Mouse (Mus musculus) neural tube, embryonic 15.5 days (tissue): ENCODE measurements around the gene Aspdh. TPM values are rescaled to one million over a fixed set of nuclear protein-coding genes. Genes with fewer than 3 reads are reported as not detected.
A peak's percentile ranks its signal among the peaks of the same experiment; 100 is the strongest.

Source experiments
- ATAC-seq: fragments of 200-750 bp; cut with Nextera tagmentation; 2 replicates; pipeline ENCODE4 v1.8.0; 2017; ENCODE audit warnings: mild to moderate bottlenecking, moderate TSS enrichment, moderate library complexity; ENCODE audit not compliant: low FRiP score
- H3K27ac ChIP-seq: fragments of 300-500 bp; sonication (generic); replicated peaks from 2 replicates; pipeline ENCODE4 v1.5.1; 2015; ENCODE audit warnings: mild to moderate bottlenecking, inconsistent platforms
- H3K27me3 ChIP-seq: fragments of 300-500 bp; sonication (generic); replicated peaks from 2 replicates; pipeline ENCODE4 v1.6.1; 2015; ENCODE audit warnings: inconsistent platforms
- H3K36me3 ChIP-seq: fragments of 300-500 bp; sonication (generic); 2 replicates; pipeline ENCODE4 v1.6.1; 2015; ENCODE audit warnings: inconsistent platforms
- H3K4me1 ChIP-seq: fragments of 300-500 bp; sonication (generic); 2 replicates; pipeline ENCODE4 v1.6.1; 2015; ENCODE audit warnings: inconsistent platforms
- H3K4me2 ChIP-seq: fragments of 300-500 bp; sonication (generic); 2 replicates; pipeline ENCODE4 v1.6.1; 2015; ENCODE audit warnings: inconsistent platforms, mild to moderate bottlenecking, moderate library complexity
- H3K4me3 ChIP-seq: fragments of 300-500 bp; sonication (generic); replicated peaks from 2 replicates; pipeline ENCODE4 v1.5.1; 2015; ENCODE audit warnings: mild to moderate bottlenecking, inconsistent platforms
- H3K9ac ChIP-seq: fragments of 300-500 bp; sonication (generic); replicated peaks from 2 replicates; pipeline ENCODE4 v1.6.1; 2015; ENCODE audit warnings: mild to moderate bottlenecking, inconsistent platforms
- H3K9me3 ChIP-seq: fragments of 300-500 bp; sonication (generic); replicated peaks from 2 replicates; pipeline ENCODE4 v1.6.1; 2016; ENCODE audit warnings: inconsistent platforms
- WGBS: fragments of 180-500 bp; shearing (Covaris S2); methylation state at CpG from one replicate; pipeline ENCODE4 v1.1.7; 2015; ENCODE audit warnings: mixed read lengths; 5-methylcytosine and 5-hydroxymethylcytosine counted together
- polyA plus RNA-seq: library from polyadenylated mRNA; unstranded; fragments of >200 nt; fragmentation: Nextera tagmentation; extraction: Ambion mirVana; gene quantifications from 2 replicates; pipeline ENCODE4 v1.2.1, GENCODE M21; 2015

The Aspdh gene
- polyA plus RNA-seq = 2.2 and 4.2 TPM in 2 replicates

DNA sequence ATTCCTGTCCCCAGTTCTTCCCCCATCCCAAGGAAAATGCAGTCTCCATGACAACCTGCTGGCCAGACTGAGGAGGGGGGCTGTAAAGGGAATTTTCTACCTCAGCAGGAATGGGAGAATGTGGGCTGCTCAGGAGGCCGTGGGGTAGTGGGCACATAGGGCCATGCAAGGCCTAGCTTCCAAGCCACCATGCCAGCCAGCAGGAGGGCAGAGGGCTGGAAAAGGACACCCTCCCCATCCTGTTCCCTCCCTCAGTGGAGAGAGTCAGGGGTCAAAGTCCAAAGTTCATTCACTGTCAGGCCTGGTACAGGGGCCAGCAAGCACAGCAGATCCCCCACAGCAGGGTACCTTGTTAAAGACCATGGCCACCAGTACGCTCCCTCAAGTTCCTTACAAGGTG is at the start of gene Aspdh:
Gene Aspdh, plus strand, starts transcription at position 281 of the 400 bp plus-strand sequence.
- peak within 1 kb of the TSS; percentile 91 for H3K27ac ChIP-seq
- H3K4me3 ChIP-seq = no peak within 1 kb of the TSS
- 0 out of 2 replicates have a peak within 1 kb of the TSS, but pooled peaks have one; percentile 17 for H3K9ac ChIP-seq
- H3K27me3 ChIP-seq = no peaks in the 10 kb centered on the region; the same call in 1 of the 2 replicates
- no peak for ATAC-seq
- H3K4me2 ChIP-seq = no peak within 1 kb of the TSS
- H3K9me3 ChIP-seq = no peaks in the 10 kb centered on the region
- 29% methylated on average over 2 of the region's 2 CpGs for WGBS
- peaks cover 38% of the 10 kb centered on the region for H3K36me3 ChIP-seq
- H3K4me1 ChIP-seq = peaks cover 61% of the 10 kb centered on the region

DNA sequence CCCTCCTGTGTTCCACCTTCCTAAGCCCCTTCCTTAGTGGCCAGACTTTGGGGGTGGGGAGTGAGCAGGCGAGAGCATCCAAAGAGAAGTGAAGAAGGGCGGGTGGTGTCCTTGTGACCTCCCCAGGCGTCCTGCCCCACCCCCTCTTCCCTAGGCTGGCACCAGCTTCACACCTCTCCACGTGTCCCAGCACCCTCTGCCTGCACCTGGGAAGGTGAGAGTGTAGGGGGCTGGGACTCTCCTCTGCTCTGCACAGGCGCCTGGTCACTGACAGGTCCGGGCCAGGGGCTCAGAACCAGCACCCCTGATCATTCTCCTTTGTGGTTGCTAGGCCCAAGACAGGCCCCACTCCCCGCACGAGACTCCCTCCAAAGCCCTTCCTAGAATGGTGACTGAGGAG is 37.5 kb upstream of the Aspdh start:
- WGBS = 16% methylated on average over 8 of the region's 8 CpGs
- H3K9me3 ChIP-seq = no peaks in the 10 kb centered on the region
- no peak for ATAC-seq

DNA sequence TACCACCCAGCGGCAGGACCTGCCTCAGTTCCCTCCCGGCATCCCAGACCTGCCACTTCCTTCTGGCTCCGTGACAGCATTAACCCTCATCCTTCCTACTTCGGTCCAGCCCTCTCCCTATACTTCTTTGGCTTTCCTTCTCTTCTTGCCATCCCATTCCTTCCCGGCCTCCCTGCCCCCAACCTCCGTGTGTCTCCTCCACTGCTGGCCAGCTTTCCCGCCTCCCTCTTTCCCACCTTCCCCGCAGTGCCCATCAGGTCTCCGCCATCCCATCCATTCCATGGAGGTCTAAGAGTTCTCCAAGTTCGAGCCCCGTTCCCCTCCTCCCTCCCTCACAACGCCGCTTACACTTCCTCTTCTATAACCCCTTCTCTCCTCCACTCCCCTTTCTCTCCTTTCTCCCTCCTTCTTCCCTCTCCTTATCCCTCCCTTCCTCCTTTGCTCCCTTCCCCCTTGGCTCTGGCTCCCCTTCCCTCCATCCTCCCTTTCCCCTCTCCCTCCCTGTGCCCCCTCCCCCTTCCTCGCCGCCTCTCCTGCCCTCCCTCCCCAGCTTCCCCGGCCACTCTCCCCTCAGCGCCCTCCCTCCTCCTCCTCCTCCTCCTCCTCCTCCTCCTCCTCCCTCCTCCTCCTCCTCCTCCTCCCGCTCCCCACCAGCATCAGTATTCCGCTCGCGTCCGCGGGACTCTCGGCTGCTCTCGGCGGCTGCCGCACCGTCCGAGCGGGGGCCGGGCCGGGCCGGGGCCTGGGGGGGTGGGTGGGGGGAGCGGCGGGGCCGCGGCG is 36.8 kb upstream of the Aspdh start:
- Histone ChIP-seq H3K4me1 (peaks cover 56% of the 10 kb centered on the region), H3K36me3 (no peaks in the 10 kb centered on the region), H3K27ac (peak overlapping the region; percentile 99), H3K4me2 (peak overlapping the region; percentile 92), H3K9me3 (no peaks in the 10 kb centered on the region), H3K9ac (peak overlapping the region; percentile 95), H3K4me3 (peak overlapping the region; percentile 81), H3K27me3 (no peaks in the 10 kb centered on the region)
- ATAC-seq = peak; percentile 46
- 0% methylated on average over 18 of the region's 38 CpGs for WGBS

More for the DNA sequence above, 37.5 kb upstream of the Aspdh start:
- H3K4me3 ChIP-seq = peak overlapping the region; percentile 81
- H3K36me3 ChIP-seq = no peaks in the 10 kb centered on the region
- H3K27ac ChIP-seq = peak overlapping the region; percentile 99
- H3K4me1 ChIP-seq = peaks cover 49% of the 10 kb centered on the region
- H3K9ac ChIP-seq = peak overlapping the region; percentile 37
- no peaks in the 10 kb centered on the region for H3K27me3 ChIP-seq
- peak overlapping the region; percentile 92 for H3K4me2 ChIP-seq

DNA sequence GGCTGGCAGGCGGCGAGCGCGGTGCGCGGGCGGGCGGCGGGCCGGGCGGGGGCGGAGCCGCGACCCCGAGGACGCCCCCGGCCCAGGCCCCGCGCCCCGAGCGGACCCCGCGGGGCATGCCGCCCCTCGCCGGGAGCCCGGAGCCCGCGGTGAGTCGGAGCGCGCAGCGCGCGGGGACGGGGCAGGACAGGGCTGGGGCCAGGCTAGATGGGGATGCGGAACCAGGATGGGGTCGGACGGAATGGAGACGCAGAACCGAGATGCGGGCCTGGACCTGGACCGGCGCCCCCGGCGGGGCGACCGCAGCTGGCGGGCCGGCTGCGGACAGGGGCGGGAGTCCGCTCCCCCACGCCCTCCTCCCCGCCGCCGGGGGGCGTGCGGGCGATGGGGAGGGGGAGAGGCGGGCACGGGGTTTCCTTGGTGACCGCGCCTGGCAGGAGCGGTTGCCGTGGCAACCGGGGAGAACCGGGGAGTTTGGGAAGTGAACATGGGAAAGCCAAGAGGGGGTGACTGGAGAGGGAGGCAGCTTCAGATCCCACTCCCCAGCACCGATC is 36.1 kb upstream of the Aspdh start, which contains the start of gene Lrrc4b:
Gene Lrrc4b, plus strand, starts transcription at position 51 of the 554 bp plus-strand sequence.
- Histone ChIP-seq H3K4me1 (peaks cover 61% of the 10 kb centered on the region), H3K36me3 (no peaks in the 10 kb centered on the region), H3K4me2 (peak within 1 kb of the TSS; percentile 92), H3K9ac (peak within 1 kb of the TSS; percentile 95), H3K4me3 (peak within 1 kb of the TSS; percentile 81), H3K9me3 (no peaks in the 10 kb centered on the region), H3K27me3 (no peaks in the 10 kb centered on the region), H3K27ac (peak within 1 kb of the TSS; percentile 99)
- 2% methylated on average over 43 of the region's 69 CpGs for WGBS
- peak; percentile 53 for ATAC-seq

DNA sequence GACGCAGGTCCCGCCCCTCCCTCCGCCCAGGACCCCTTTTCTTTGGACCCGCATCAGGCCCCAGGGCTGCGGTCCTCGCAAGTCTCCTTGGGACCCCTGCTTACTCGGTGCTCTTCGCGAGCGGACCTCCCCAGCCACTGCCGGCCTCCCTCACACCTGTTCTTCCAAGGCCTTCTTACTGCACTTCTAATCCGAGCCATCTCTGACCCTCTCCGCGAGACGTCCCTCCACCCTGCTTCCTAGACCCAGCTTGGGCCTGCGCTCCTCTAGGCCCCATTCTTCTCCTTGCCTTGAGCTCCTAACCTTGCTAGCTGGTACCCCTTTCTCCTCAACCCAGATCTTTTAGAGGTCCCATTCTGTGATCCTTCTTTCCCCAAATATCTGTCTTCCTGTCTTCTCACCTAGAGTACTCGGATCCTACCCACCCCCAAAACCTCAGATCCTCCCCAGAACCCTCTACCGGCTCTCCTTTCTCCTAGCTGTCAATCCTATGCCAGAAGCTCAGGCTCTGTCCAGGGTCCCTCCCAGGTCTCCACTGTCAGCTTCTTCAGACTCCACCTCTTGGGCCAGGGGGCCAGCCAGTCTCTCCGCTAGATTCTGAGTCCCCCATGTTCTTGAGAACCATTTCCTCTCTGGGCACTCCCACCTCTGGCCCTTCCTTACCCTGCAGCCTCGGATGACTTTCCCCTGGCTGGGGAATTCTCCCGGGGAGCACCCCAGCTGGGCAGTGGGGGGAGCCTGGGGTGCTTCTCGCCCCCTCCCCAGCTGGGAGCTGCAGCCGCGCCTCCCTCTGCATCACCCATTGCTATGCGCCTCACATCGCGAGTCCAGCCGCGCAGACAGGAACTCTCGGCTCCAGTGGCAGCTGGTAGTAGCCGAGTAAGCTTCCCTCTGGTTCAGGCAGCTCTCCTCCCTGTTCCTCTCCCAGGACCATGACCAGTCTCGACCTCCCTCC is 35.4 kb upstream of the Aspdh start:
- H3K36me3 ChIP-seq = peaks cover 1% of the 10 kb centered on the region; the same call in 1 of the 2 replicates
- H3K4me3 ChIP-seq = peak overlapping the region; percentile 81
- peak overlapping the region; percentile 99 for H3K27ac ChIP-seq
- H3K9me3 ChIP-seq = no peaks in the 10 kb centered on the region
- peak; percentile 36 for ATAC-seq
- peak overlapping the region; percentile 95 for H3K9ac ChIP-seq
- peak overlapping the region; percentile 92 for H3K4me2 ChIP-seq
- H3K27me3 ChIP-seq = no peaks in the 10 kb centered on the region
- H3K4me1 ChIP-seq = peaks cover 64% of the 10 kb centered on the region
- WGBS = 1% methylated on average over 32 of the region's 32 CpGs

DNA sequence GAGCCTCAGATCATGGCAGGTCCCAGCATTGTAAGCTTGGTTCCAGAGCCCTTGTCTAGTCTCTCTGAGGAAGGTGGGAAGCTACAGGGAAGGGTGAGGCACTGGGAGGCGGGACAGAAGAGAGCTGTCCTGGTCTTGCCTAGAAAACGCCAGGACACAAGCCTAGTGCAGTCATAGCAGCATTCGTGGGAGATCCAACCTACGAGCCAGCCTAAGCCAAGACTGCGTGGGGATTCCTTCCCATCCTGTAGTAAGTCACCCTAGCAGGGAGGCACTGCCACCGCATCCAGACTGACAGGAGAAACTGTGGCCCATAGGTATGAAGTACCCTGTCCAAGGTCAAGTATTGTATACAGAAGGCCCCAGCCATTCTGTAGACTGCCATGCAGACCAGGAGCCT is 32.6 kb upstream of the Aspdh start:
- WGBS = 74% methylated on average over 6 of the region's 6 CpGs
- peaks cover 5% of the 10 kb centered on the region; the same call in 1 of the 2 replicates for H3K36me3 ChIP-seq
- no peak overlapping the region for H3K4me3 ChIP-seq
- no peaks in the 10 kb centered on the region for H3K27me3 ChIP-seq
- H3K4me1 ChIP-seq = peaks cover 60% of the 10 kb centered on the region
- H3K9ac ChIP-seq = no peak overlapping the region
- no peaks in the 10 kb centered on the region for H3K9me3 ChIP-seq
- no peak overlapping the region for H3K27ac ChIP-seq
- no peak for ATAC-seq
- no peak overlapping the region for H3K4me2 ChIP-seq

DNA sequence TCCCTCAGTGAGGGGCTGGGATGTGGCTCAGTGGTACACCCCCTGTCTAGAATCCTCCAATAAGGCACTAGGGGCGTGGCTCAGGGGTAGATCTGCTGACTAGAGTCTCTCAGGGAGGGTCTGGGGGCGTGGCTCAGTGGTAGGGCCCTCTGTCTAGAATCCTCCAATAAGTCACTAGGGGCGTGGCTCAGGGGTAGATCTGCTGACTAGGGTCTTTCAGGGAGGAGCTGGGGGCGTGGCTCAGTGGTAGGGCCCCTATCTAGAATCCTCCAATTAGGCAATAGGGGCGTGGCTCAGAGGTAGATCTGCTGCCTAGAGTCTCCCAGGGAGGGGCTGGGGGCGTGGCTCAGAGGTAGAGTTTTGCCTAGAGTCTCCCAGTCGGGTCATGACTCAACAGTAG is 31.8 kb upstream of the Aspdh start:
- peak; percentile 7; the same call in 1 of the 2 replicates for ATAC-seq
- H3K27me3 ChIP-seq = no peaks in the 10 kb centered on the region
- H3K4me2 ChIP-seq = no peak overlapping the region
- no peak overlapping the region for H3K27ac ChIP-seq
- peaks cover 59% of the 10 kb centered on the region for H3K4me1 ChIP-seq
- H3K36me3 ChIP-seq = peaks cover 5% of the 10 kb centered on the region; the same call in 1 of the 2 replicates
- H3K9ac ChIP-seq = no peak overlapping the region
- WGBS = 8% methylated on average over 7 of the region's 7 CpGs
- no peak overlapping the region for H3K4me3 ChIP-seq
- H3K9me3 ChIP-seq = no peaks in the 10 kb centered on the region

DNA sequence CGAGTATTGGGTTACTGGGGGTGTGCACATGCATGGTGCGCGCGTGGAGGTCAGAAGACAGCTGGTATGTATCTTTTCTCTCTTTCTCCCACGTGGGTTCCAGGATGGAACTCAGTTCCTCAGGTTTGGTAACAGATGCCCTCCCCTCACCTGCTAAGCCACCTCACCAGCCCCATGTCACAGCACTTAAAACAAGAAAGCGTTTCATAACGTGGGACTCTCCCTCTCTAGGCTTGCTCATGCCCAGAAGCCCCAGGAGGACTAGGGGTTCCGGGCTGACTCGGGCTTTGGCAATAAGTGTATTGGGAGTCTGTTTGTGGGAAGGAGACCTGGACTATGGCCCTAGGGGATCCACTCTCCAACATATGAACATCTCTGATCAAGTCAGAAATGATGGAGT is 31.1 kb upstream of the Aspdh start:
- H3K9ac ChIP-seq = no peak overlapping the region
- ATAC-seq = no peak
- H3K4me1 ChIP-seq = peaks cover 59% of the 10 kb centered on the region
- no peaks in the 10 kb centered on the region for H3K27me3 ChIP-seq
- H3K27ac ChIP-seq = no peak overlapping the region
- peaks cover 5% of the 10 kb centered on the region; the same call in 1 of the 2 replicates for H3K36me3 ChIP-seq
- H3K4me3 ChIP-seq = no peak overlapping the region
- H3K4me2 ChIP-seq = no peak overlapping the region
- H3K9me3 ChIP-seq = no peaks in the 10 kb centered on the region
- 74% methylated on average over 9 of the region's 9 CpGs for WGBS

DNA sequence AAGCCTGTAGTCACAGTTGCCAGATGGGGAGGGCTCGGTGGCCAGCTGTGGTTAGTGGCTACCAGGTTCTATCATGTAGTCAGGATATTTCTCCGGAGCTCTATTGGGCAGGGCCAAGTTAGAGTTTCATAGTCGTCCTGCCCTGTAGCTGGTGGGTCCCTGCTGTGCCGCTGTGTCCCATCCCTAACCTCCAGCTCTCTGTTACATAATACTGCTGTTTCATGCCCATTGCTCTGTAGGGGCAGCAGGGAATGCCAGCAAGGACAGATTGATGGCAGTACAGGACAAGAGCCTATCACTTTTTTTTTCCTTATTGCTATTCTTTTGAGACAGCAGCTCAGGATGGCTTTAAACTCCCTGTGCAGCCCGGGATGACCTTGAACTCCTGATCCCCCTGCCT is 29.4 kb upstream of the Aspdh start:
- H3K27me3 ChIP-seq = no peaks in the 10 kb centered on the region
- 60% methylated on average over 5 of the region's 5 CpGs for WGBS
- H3K27ac ChIP-seq = no peak overlapping the region
- no peak overlapping the region for H3K9ac ChIP-seq
- ATAC-seq = no peak
- no peak overlapping the region for H3K4me2 ChIP-seq
- H3K36me3 ChIP-seq = peaks cover 5% of the 10 kb centered on the region; the same call in 1 of the 2 replicates
- peaks cover 47% of the 10 kb centered on the region for H3K4me1 ChIP-seq
- no peaks in the 10 kb centered on the region for H3K9me3 ChIP-seq
- H3K4me3 ChIP-seq = no peak overlapping the region

DNA sequence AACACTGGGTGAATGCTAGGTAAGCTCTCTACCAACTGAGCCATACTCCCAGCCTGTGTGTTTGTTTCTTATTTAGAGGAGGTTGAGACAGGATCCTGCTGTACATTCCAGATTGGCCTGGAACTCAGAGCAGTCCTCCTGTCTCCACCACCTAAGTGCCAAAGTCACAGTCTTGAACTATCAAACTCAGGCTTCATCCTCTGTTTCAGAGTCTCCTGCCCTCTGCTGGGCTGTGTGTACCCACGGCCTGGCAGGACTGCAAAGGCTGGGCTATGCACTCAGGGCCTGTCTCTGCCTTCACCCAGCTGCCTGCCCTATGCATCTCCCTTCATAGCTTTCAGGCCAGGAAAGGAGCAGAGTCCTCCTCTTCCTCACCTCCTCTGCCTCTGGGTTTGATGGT is 28.9 kb upstream of the Aspdh start:
- Histone ChIP-seq H3K4me2 (no peak overlapping the region), H3K36me3 (peaks cover 5% of the 10 kb centered on the region; the same call in 1 of the 2 replicates), H3K9ac (no peak overlapping the region), H3K27me3 (no peaks in the 10 kb centered on the region), H3K9me3 (no peaks in the 10 kb centered on the region), H3K27ac (no peak overlapping the region), H3K4me1 (peaks cover 47% of the 10 kb centered on the region), H3K4me3 (no peak overlapping the region)
- ATAC-seq = no peak
- WGBS = 5% methylated on average over 1 of the region's 1 CpGs

DNA sequence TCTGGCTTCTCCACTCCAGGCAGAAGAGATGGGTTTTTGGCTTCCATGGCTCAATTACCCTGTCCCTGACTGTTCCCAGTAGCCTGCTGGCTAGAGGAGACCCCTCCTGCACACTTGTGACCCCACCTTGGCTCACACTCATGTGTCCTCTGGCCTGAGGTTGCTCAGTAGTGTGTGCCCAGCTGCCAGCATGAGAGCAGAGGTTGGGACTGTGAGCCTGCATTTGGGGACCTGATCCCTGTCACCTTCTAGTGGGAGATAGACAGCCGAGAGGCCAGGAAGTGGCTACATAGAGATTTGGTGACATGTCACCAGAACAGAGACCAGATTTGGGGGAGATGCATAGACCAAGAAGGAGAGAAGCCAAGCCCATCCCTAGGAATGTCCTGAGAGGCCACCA is 28.0 kb upstream of the Aspdh start:
- no peak for ATAC-seq
- no peaks in the 10 kb centered on the region for H3K9me3 ChIP-seq
- H3K9ac ChIP-seq = no peak overlapping the region
- H3K36me3 ChIP-seq = peaks cover 5% of the 10 kb centered on the region; the same call in 1 of the 2 replicates
- WGBS = 95% methylated on average over 1 of the region's 1 CpGs
- H3K27ac ChIP-seq = no peak overlapping the region
- no peak overlapping the region for H3K4me3 ChIP-seq
- H3K27me3 ChIP-seq = no peaks in the 10 kb centered on the region
- peaks cover 43% of the 10 kb centered on the region for H3K4me1 ChIP-seq
- no peak overlapping the region for H3K4me2 ChIP-seq
